Mouse (Mus musculus): ENCODE measurements around the gene Angel1. TPM values are rescaled to one million over a fixed set of nuclear protein-coding genes. Genes with fewer than 3 reads are reported as not detected.

Angel1 gene
- total RNA-seq (2021): 1 to 10 TPM; 3.8 to 4.3 TPM
- long read RNA-seq, experiment 1, partial matches to known transcripts: 0 of 6 reads
- long read RNA-seq, experiment 1, other reads (novel, unspliced or antisense): 2 of 6 reads
- long read RNA-seq, experiment 2, transcript Angel1-201 (10 exons, 3,850 nt): major isoform, 9 of 12 reads
- long read RNA-seq, experiment 2, partial matches to known transcripts: 1 of 12 reads
- long read RNA-seq, experiment 2, other reads (novel, unspliced or antisense): 2 of 12 reads

- peak; percentile 95 to 98 for DNase-seq
- intact Hi-C loops (cut with DNase I): no loop called here
These were observed at the start of gene Angel1 for GRCm38 (mm10) chr12:86726120-86726640. Angel1 (minus strand) TSS chr12:86726460.

- intact Hi-C loops (cut with DNase I): no loop called here
- DNase-seq: peak; percentile 79
These were observed 49.5 kb upstream of the Angel1 start for GRCm38 (mm10) chr12:86775561-86776280.

- no peak for DNase-seq
- intact Hi-C loops (cut with DNase I): loop anchor here (2.0 to 5.0 kb wide), 3 partner anchors 22 to 152 kb away; no protein-coding TSS in a partner anchor
These were observed 46.3 kb upstream of the Angel1 start for GRCm38 (mm10) chr12:86772551-86772950.

- DNase-seq: peak; percentile 94 to 97
- intact Hi-C loops (cut with DNase I): loop anchor here (2.0 to 5.0 kb wide), 3 partner anchors 23 to 153 kb away; no protein-coding TSS in a partner anchor
These were observed 45.7 kb upstream of the Angel1 start for GRCm38 (mm10) chr12:86771823-86772427.

- intact Hi-C loops (cut with DNase I): loop anchor here (5.0 kb wide), 1 partner anchor 136 kb away; no protein-coding TSS in a partner anchor
- DNase-seq: no peak
These were observed 44.7 kb upstream of the Angel1 start for GRCm38 (mm10) chr12:86770927-86771326.

- peak; percentile 81 to 82 for DNase-seq
- intact Hi-C loops (cut with DNase I): loop anchor here (5.0 kb wide), 1 partner anchor 137 kb away; no protein-coding TSS in a partner anchor
These were observed 44.0 kb upstream of the Angel1 start for GRCm38 (mm10) chr12:86770261-86770670.

GRCm38 (mm10) chr12:86769819-86770218, 43.6 kb upstream of the Angel1 start:
- DNase-seq: no peak
- intact Hi-C loops (cut with DNase I): loop anchor here (1.0 to 5.0 kb wide), 3 partner anchors 137 to 372 kb away; no protein-coding TSS in a partner anchor

- intact Hi-C loops (cut with DNase I): loop anchor here (1.0 to 5.0 kb wide), 3 partner anchors 205 to 373 kb away; no protein-coding TSS in a partner anchor
- DNase-seq: peak; percentile 87 to 92
These were observed 42.8 kb upstream of the Angel1 start for GRCm38 (mm10) chr12:86768986-86769580.

GRCm38 (mm10) chr12:86767868-86768631, 41.8 kb upstream of the Angel1 start:
- intact Hi-C loops (cut with DNase I): loop anchor here (1.0 to 5.0 kb wide), 2 partner anchors 285 to 374 kb away; no protein-coding TSS in a partner anchor

GRCm38 (mm10) chr12:86766467-86766866, 40.2 kb upstream of the Angel1 start:
- intact Hi-C loops (cut with DNase I): loop anchor here (5.0 kb wide), 1 partner anchor 376 kb away; no protein-coding TSS in a partner anchor
- DNase-seq: no peak

More at GRCm38 (mm10) chr12:86767868-86768631, 41.8 kb upstream of the Angel1 start:
- peak; percentile 57 to 75 for DNase-seq

- intact Hi-C loops (cut with DNase I): no loop called here
These were observed 37.8 kb upstream of the Angel1 start for GRCm38 (mm10) chr12:86764060-86764459.

GRCm38 (mm10) chr12:86761036-86761435, 34.8 kb upstream of the Angel1 start:
- intact Hi-C loops (cut with DNase I): no loop called here
- DNase-seq: no peak

More at GRCm38 (mm10) chr12:86764060-86764459, 37.8 kb upstream of the Angel1 start:
- no peak for DNase-seq

- DNase-seq: peak in 1 of 2 experiments; percentile 12
- intact Hi-C loops (cut with DNase I): no loop called here
These were observed 8.1 kb upstream of the Angel1 start, which contains the start of gene Lrrc74a for GRCm38 (mm10) chr12:86734319-86734810. Lrrc74a (plus strand) TSS chr12:86734369.

- no peak for DNase-seq
- intact Hi-C loops (cut with DNase I): no loop called here
These were observed 554 bp downstream of the Angel1 start for GRCm38 (mm10) chr12:86725706-86726105.

GRCm38 (mm10) chr12:86724300-86724699, 2.0 kb downstream of the Angel1 start:
- DNase-seq: no peak
- intact Hi-C loops (cut with DNase I): no loop called here

GRCm38 (mm10) chr12:86721453-86721852, 4.8 kb downstream of the Angel1 start:
- intact Hi-C loops (cut with DNase I): no loop called here
- DNase-seq: peak in 1 of 2 experiments; percentile 12

GRCm38 (mm10) chr12:86719961-86720639, 6.2 kb downstream of the Angel1 start:
- DNase-seq: no peak
- intact Hi-C loops (cut with DNase I): no loop called here

GRCm38 (mm10) chr12:86716962-86717361, 9.3 kb downstream of the Angel1 start:
- no peak for DNase-seq
- intact Hi-C loops (cut with DNase I): no loop called here

All from heart, postnatal 14 days (tissue).